Mouse (Mus musculus) thymus, postnatal 36 days (tissue): ENCODE results near the gene Spag5.
A peak's percentile ranks its signal among the peaks of the same experiment; 100 is the strongest.

Experiments
- DNase-seq, 2 experiments: peaks; one replicate each; pipeline ENCODE4 v3.0.0; 2022; ENCODE audit warnings: mixed read lengths in 2 of 2

The Spag5 gene

GRCm38 (mm10) chr11:78354905-78355304, 53.6 kb downstream of the Spag5 start:
- DNase-seq: no peak

- DNase-seq: peak; percentile 44 to 60
Measured at GRCm38 (mm10) chr11:78355471-78356238, 54.3 kb downstream of the Spag5 start.

GRCm38 (mm10) chr11:78358330-78359007, 57.1 kb downstream of the Spag5 start:
- peak; percentile 43 to 56 for DNase-seq

GRCm38 (mm10) chr11:78360125-78360788, 58.9 kb downstream of the Spag5 start:
- peak; percentile 73 to 76 for DNase-seq

GRCm38 (mm10) chr11:78360789-78361131, 59.4 kb downstream of the Spag5 start:
- DNase-seq: no peak

- no peak for DNase-seq
Measured at GRCm38 (mm10) chr11:78363309-78364007, 62.1 kb downstream of the Spag5 start.

- no peak for DNase-seq
Measured at GRCm38 (mm10) chr11:78364103-78364502, 62.8 kb downstream of the Spag5 start.

GRCm38 (mm10) chr11:78367456-78368225, 66.3 kb downstream of the Spag5 start:
- DNase-seq: no peak

GRCm38 (mm10) chr11:78370389-78370788, 69.1 kb downstream of the Spag5 start:
- DNase-seq: no peak

- DNase-seq: no peak
Measured at GRCm38 (mm10) chr11:78371711-78372110, 70.4 kb downstream of the Spag5 start.
